Mouse (Mus musculus): ENCODE data around the gene Dhps.

GRCm38 (mm10) chr8:85115501-85115900 is 43.9 kb downstream of the Dhps start:
- TF ChIP-seq CTCF (IDR thresholded peaks at IDR 0.05; ENCODE audit: low read depth): no peak
- TF ChIP-seq EP300 (IDR thresholded peaks at IDR 0.05; ENCODE audit: low read depth): no peak
